Mouse (Mus musculus) heart, adult 2 months (tissue): Measurements from ENCODE around the gene Aicda. TPM values are rescaled to one million over a fixed set of nuclear protein-coding genes. Genes with fewer than 3 reads are reported as not detected.

Experiments used
- DNase-seq, 2 experiments: peaks; one replicate each; pipeline ENCODE4 v3.0.0; 2021
- H3K27ac ChIP-seq: fragments of 200-600 bp; 2 replicates; pipeline ENCODE4 v1.8.1; 2022
- H3K27me3 ChIP-seq: fragments of 200-500 bp; 2 replicates; pipeline ENCODE4 v1.6.1; 2012; ENCODE audit warnings: mild to moderate bottlenecking, low read length, inconsistent platforms, mixed read lengths; ENCODE audit not compliant: control insufficient read depth, insufficient read depth
- H3K36me3 ChIP-seq: fragments of 200-500 bp; 2 replicates; pipeline ENCODE4 v1.6.1; 2012; ENCODE audit warnings: low read length, inconsistent platforms; ENCODE audit not compliant: control insufficient read depth, insufficient read depth
- H3K4me1 ChIP-seq: fragments of 200-500 bp; 2 replicates; pipeline ENCODE4 v1.6.1; 2011; ENCODE audit warnings: low read length; ENCODE audit not compliant: control insufficient read depth, insufficient read depth
- H3K4me3 ChIP-seq: fragments of 200-600 bp; 2 replicates; pipeline ENCODE4 v1.8.1; 2022
- H3K79me2 ChIP-seq: fragments of 200-500 bp; replicated peaks from 2 replicates; pipeline ENCODE4 v1.6.1; 2012; ENCODE audit warnings: mild to moderate bottlenecking, inconsistent platforms, low read length, moderate library complexity, mixed read lengths; ENCODE audit not compliant: control insufficient read depth, insufficient read depth
- H3K9ac ChIP-seq: fragments of 200-500 bp; 2 replicates; pipeline ENCODE4 v1.6.1; 2012; ENCODE audit warnings: low read depth, mild to moderate bottlenecking, control low read depth, inconsistent platforms, low read length, mixed read lengths
- CTCF ChIP-seq: fragments of 200-600 bp; IDR thresholded peaks from 2 replicates; pipeline ENCODE4 v1.8.1; 2022; ENCODE audit warnings: antibody characterized with exemption, mild to moderate bottlenecking, moderate library complexity
- EP300 ChIP-seq: fragments of 200-500 bp; IDR thresholded peaks from 2 replicates; pipeline ENCODE4 v1.6.1; 2011; ENCODE audit warnings: low read depth, low read length, control low read depth; ENCODE audit not compliant: insufficient read depth
- POLR2A ChIP-seq: fragments of 200-500 bp; IDR thresholded peaks from 2 replicates; pipeline ENCODE4 v1.6.1; 2011; ENCODE audit warnings: mild to moderate bottlenecking, low read depth, low read length, control low read depth; ENCODE audit not compliant: insufficient read depth
- WGBS: fragments of 180-500 bp; shearing (Covaris S2); methylation state at CpG from one replicate; pipeline ENCODE4 v1.1.7; 2018; 5-methylcytosine and 5-hydroxymethylcytosine counted together
- intact Hi-C: fragments of 180-260 bp; cut with DNase I; formaldehyde crosslinking; loops from one replicate; pipeline ENCODE4 v1.15.1; 2025
- polyA plus RNA-seq: library from polyadenylated mRNA; depleted of rRNA; stranded (reverse); fragments of >200 nt; gene quantifications from 2 replicates; pipeline ENCODE4 v1.2.3, GENCODE M21; 2012
- total RNA-seq, 2 experiments: library from RNA; stranded (reverse); gene quantifications; 2 replicates each; pipeline ENCODE4 v1.2.3; 2021

Aicda gene
- total and polyA plus RNA-seq, 3 experiments: not detected

- no peak overlapping the region for H3K9ac ChIP-seq
- no peak overlapping the region for H3K4me3 ChIP-seq
- DNase-seq: no peak
- no peaks in the 10 kb centered on the region; the same call in 1 of the 2 replicates for H3K4me1 ChIP-seq
- WGBS: 92% methylated on average over 2 of the region's 2 CpGs
- no peaks in the 10 kb centered on the region for H3K79me2 ChIP-seq
- intact Hi-C loops: no loop called here
- H3K27ac ChIP-seq: no peak overlapping the region
- H3K27me3 ChIP-seq: no peaks in the 10 kb centered on the region
- TF ChIP-seq EP300: no peak
- TF ChIP-seq CTCF: peak; percentile 23; the same call in 1 of the 2 replicates
- H3K36me3 ChIP-seq: no peaks in the 10 kb centered on the region; the same call in 1 of the 2 replicates
These were observed 39.3 kb downstream of the Aicda start for GRCm38 (mm10) chr6:122592905-122593304.

DNA sequence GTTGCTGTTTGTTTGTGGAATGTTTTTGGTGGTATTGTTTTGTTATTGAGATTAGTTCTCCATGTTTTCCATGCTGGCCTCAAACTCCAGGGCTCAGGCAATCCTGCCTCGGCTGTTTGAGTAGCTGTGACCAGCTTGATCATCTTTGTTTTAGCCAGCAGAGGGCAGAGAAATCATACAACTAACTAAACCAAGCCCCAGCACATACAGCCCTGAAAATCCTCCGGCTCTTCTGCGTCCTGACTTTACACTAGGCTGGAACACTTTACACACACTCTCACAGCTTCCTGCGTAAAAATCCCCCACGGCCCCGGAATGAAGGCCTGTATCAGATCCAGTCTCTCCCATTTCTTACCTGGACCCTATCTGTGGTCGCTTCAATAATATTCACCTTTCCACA, 42.0 kb downstream of the Aicda start:
- Histone ChIP-seq H3K36me3 (peaks cover 6% of the 10 kb centered on the region), H3K27ac (no peak overlapping the region), H3K27me3 (no peaks in the 10 kb centered on the region), H3K9ac (no peak overlapping the region), H3K4me1 (peaks cover 3% of the 10 kb centered on the region; the same call in 1 of the 2 replicates), H3K79me2 (no peaks in the 10 kb centered on the region), H3K4me3 (no peak overlapping the region)
- TF ChIP-seq POLR2A (no peak), CTCF (peak; percentile 71), EP300 (no peak)
- DNase-seq: peak in 1 of 2 experiments; percentile 31
- intact Hi-C loops: loop anchor here (1.0 kb wide), 1 partner anchor 38 kb away; no protein-coding TSS in a partner anchor
- 11% methylated on average over 7 of the region's 7 CpGs for WGBS

DNA sequence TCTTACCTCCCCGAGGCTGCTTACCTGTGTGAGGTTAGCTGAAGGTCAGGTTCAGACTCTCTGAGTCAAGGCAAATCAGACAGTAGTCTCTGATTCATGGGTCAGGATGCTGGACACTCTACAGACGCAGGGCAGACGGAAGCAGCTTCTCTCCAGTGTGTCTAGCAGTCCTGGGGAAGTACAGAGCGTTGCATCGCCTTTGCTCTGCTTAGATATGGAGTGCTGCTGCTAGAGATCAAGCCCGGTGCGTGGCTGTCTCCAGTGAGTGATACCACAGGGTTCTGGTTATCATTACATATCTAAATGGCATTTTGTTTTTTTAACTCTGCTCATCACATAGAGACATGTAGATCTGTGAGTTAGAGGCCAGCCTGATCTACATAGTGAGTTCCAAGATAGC, 43.0 kb downstream of the Aicda start:
- H3K4me3 ChIP-seq: no peak overlapping the region
- WGBS: 66% methylated on average over 7 of the region's 7 CpGs
- no peaks in the 10 kb centered on the region for H3K27me3 ChIP-seq
- no peak for TF ChIP-seq CTCF
- TF ChIP-seq POLR2A: no peak
- no peak for TF ChIP-seq EP300
- no peak overlapping the region for H3K9ac ChIP-seq
- no peak overlapping the region for H3K27ac ChIP-seq
- H3K79me2 ChIP-seq: no peaks in the 10 kb centered on the region
- H3K4me1 ChIP-seq: peaks cover 3% of the 10 kb centered on the region; the same call in 1 of the 2 replicates
- H3K36me3 ChIP-seq: peaks cover 6% of the 10 kb centered on the region
- no peak for DNase-seq
- intact Hi-C loops: no loop called here

DNA sequence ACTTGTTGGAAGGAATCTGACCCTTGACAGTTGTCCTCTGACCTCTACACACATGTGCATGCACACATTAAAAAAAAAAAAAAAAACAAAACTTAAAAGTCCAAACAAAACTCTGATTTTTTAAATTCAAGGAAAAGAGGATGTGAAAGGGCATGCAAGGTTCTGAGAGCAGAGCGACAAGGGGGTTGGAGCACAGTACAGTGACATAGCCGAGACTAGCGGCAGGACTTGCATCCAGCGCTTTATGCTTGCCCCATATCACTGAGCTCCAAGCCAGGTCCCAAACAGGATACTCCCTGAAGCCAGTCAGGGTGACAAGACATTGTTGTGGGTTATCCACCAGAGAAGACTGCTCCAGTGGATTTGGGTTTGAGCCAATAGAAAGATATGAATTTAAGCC, 44.4 kb downstream of the Aicda start:
- no peaks in the 10 kb centered on the region for H3K79me2 ChIP-seq
- no peak for TF ChIP-seq EP300
- TF ChIP-seq POLR2A: no peak
- H3K4me1 ChIP-seq: peaks cover 3% of the 10 kb centered on the region; the same call in 1 of the 2 replicates
- intact Hi-C loops: no loop called here
- no peak overlapping the region for H3K4me3 ChIP-seq
- H3K36me3 ChIP-seq: peaks cover 6% of the 10 kb centered on the region
- peak in 1 of 2 experiments; percentile 21 for DNase-seq
- WGBS: 66% methylated on average over 4 of the region's 4 CpGs
- H3K9ac ChIP-seq: no peak overlapping the region
- H3K27me3 ChIP-seq: no peaks in the 10 kb centered on the region
- peak overlapping the region; percentile 38; the same call in 1 of the 2 replicates for H3K27ac ChIP-seq

DNA sequence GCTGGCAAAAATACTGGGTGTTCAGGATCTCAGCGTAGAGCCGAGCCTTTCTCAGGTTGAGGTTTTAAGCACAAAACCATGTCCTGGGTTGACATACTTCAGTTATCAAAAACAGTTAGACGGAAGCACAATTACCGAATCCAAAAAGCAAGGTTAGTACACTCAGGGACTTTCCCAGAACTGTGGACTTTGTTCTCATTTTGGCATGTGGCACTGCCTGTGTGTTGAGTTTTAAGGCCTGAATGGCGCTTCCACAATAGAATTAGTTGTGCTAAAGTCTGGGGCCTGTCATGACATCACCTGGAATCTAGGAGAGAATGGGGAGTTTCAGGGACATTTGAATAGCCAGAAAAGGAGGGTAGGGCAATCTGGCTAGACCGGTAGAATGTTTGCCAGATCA, 44.8 kb downstream of the Aicda start:
- 43% methylated on average over 6 of the region's 6 CpGs for WGBS
- Histone ChIP-seq H3K27me3 (no peaks in the 10 kb centered on the region), H3K79me2 (no peaks in the 10 kb centered on the region), H3K9ac (peak overlapping the region; percentile 23; the same call in 1 of the 2 replicates), H3K27ac (peak overlapping the region; percentile 38), H3K36me3 (peaks cover 6% of the 10 kb centered on the region), H3K4me3 (no peak overlapping the region), H3K4me1 (peaks cover 3% of the 10 kb centered on the region; the same call in 1 of the 2 replicates)
- intact Hi-C loops: no loop called here
- no peak for DNase-seq
- no peak for TF ChIP-seq POLR2A
- TF ChIP-seq CTCF: no peak
- no peak for TF ChIP-seq EP300

- H3K4me3 ChIP-seq: no peak overlapping the region
- H3K36me3 ChIP-seq: peaks cover 6% of the 10 kb centered on the region
- peak in 1 of 2 experiments; percentile 23 for DNase-seq
- H3K9ac ChIP-seq: no peak overlapping the region; the same call in 1 of the 2 replicates
- no peaks in the 10 kb centered on the region for H3K27me3 ChIP-seq
- intact Hi-C loops: no loop called here
- H3K27ac ChIP-seq: peak overlapping the region; percentile 38; the same call in 1 of the 2 replicates
- WGBS: 88% methylated on average over 9 of the region's 9 CpGs
- peaks cover 3% of the 10 kb centered on the region; the same call in 1 of the 2 replicates for H3K4me1 ChIP-seq
- no peaks in the 10 kb centered on the region for H3K79me2 ChIP-seq
- TF ChIP-seq CTCF: no peak
- no peak for TF ChIP-seq POLR2A
- TF ChIP-seq EP300: no peak
These were observed 45.6 kb downstream of the Aicda start for GRCm38 (mm10) chr6:122599054-122599737.
